Mouse (Mus musculus) thymus, postnatal 25 days (tissue): ENCODE data around the gene Orm2.

Experiments
- DNase-seq: peaks from one replicate; pipeline ENCODE4 v3.0.0; 2022

Gene Orm2

GRCm38 (mm10) chr4:63408247-63408646 is 46.0 kb downstream of the Orm2 start:
- peak; percentile 13 for DNase-seq

- DNase-seq: peak; percentile 73
Measured at GRCm38 (mm10) chr4:63408649-63409048, 46.4 kb downstream of the Orm2 start.

GRCm38 (mm10) chr4:63409317-63409907 is 47.2 kb downstream of the Orm2 start:
- DNase-seq: peak; percentile 48

DNA sequence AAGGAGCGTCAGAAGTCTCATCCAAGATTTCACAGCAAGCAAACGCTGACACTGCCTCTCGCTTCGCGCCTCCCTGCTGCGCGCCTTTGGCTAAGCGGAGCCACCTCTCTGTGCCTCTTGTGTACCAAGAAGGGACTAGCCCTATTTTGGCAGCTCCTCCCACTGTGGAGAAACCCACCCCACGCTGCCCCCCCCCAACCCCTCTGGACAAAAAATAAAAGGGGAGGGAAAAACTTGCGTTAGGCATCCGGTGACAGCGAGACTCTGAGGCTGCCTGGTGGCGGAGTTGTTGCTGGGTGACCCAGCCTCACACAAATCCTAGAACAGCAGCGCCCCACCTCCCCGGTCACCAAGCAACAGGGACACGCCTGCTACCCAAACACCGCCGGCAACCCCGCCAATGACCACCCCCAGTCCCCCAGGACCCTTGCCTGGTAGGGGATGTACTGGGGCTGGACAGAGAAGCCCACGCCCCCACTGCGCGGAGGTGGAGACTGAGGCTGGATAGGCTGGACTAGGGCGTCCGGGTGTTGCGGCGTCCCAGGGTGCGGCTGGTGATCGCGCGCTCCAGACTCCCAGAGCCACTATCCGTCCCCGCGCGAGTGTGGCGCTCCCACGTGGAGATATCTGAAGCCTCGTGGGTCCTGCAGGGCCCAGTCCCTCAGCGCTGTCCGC is 47.8 kb downstream of the Orm2 start:
- peak; percentile 78 for DNase-seq

DNA sequence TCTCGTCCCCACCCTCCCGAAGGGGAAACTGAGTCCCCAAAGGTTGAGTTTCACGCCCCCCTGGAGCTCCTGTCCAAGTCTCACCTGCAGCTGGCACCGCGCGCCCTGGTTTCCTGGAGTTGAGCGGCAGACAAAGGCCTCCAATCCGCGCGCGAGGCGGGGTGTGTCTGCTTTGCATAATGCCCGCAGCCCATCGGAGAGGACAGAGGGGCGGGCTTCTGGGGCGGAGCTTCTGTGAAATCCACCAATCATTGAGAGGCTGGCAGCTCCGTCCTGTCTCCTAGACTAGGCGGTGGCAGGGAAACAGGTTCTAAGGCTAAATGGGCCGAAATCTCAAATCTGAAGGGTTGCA is 48.3 kb downstream of the Orm2 start:
- peak; percentile 96 for DNase-seq

GRCm38 (mm10) chr4:63411222-63411621 is 49.0 kb downstream of the Orm2 start:
- no peak for DNase-seq

DNA sequence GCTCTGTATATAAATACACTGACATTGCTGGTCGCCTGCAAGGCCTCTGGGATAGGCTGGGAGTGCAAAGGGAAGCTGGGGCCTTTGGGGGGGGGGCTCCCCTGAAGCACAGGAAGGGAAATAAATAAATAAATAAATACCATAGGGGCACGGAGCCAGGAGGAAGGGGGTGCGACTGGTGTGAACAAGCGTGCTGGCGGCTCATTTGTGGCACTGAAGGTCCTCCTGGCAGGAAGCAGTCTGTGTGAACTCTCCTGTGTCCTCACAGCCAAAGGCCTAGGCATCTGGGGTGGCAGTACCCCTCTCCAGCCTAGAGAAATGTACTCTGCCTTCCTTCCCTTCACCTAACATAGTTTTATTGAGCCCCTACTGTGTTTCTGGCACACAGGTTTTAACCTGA is 52.7 kb downstream of the Orm2 start:
- peak; percentile 46 for DNase-seq
